Mouse (Mus musculus) fat pad, adult 2 months (tissue): Measurements from ENCODE around the gene Gns.
"Not testable (repeated sequence)": the region's sequence is repeated elsewhere in the genome, so short reads cannot be mapped to it uniquely, and the experiment has no call there.

Source experiments
- DNase-seq: peaks from one replicate; pipeline ENCODE4 v3.0.0-alpha.2; 2011; ENCODE audit warnings: low read depth, low spot score; ENCODE audit errors: extremely low read depth

Gns gene

GRCm38 (mm10) chr10:121364801-121365564 is at the start of gene Gns:
TSS of gene Gns (plus strand) at chr10:121365090.
- DNase-seq: no peak

GRCm38 (mm10) chr10:121315321-121316283 is 49.3 kb upstream of the Gns start:
- DNase-seq: no peak

GRCm38 (mm10) chr10:121316361-121316760 is 48.5 kb upstream of the Gns start:
- DNase-seq: no peak

- DNase-seq: no peak
These were observed 46.4 kb upstream of the Gns start for GRCm38 (mm10) chr10:121318397-121318950.

- DNase-seq: peak; percentile 36
These were observed 41.4 kb upstream of the Gns start for GRCm38 (mm10) chr10:121323493-121323892.

DNA sequence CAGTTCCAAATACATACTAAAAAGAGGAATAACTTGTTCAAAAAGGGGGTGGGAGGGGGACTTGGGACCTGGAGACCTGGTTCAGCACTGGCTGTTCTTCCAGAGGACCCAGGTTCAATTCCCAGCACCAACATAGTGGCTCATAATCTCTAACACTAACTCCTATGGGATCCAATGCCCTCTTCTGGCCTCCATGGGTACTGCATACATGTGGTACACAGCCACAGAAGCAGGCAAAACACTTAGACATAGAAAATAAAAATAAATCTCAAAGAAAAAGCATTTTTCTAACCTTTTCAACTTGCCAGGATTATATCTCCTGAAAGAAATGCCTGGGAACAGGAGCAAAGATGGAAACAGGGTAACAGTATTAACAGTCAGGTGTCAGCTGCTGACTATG is 38.7 kb upstream of the Gns start:
- DNase-seq: no peak

DNA sequence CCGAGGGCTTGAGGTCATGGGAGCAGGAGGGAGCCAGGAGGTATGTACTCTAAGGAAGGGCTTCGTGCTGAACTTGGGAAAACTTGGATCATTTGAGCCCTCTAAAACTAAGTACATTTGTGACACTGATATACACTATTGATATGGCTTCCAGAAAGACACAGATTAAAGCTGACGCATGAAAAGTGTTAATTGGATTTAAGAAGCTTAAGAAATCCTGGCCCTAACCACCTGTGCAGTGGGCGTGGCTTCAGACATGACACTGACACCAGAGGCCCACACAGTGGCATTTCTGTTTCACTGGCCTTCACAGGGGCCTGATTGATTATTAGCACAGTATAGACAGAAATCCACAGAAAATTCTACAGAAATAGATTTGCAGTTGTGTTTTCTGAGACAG is 35.3 kb upstream of the Gns start:
- DNase-seq: no peak

GRCm38 (mm10) chr10:121330940-121331339 is 34.0 kb upstream of the Gns start:
- no peak for DNase-seq

- no peak for DNase-seq
These were observed 30.3 kb upstream of the Gns start for GRCm38 (mm10) chr10:121334576-121334975.

DNA sequence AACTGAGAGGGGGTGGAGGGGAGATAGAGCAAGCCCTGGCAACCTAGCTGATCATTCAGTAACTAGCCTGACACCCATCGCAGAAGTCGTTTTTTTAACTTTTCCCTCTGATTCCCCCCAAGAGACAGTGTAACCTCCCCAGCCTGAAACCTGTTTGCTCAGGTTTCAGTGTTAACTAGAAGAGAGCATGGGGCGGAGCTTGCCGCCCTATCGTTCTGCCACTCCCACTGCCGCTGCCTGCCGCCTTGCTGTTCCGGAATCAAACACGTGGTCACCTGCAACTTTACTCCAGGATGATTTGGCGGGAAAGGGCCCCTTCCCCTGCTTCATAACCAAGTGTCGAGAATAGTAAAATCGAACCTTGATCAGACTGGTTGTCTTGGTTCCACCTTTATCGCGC is 28.4 kb upstream of the Gns start:
- DNase-seq: not testable (repeated sequence)

DNA sequence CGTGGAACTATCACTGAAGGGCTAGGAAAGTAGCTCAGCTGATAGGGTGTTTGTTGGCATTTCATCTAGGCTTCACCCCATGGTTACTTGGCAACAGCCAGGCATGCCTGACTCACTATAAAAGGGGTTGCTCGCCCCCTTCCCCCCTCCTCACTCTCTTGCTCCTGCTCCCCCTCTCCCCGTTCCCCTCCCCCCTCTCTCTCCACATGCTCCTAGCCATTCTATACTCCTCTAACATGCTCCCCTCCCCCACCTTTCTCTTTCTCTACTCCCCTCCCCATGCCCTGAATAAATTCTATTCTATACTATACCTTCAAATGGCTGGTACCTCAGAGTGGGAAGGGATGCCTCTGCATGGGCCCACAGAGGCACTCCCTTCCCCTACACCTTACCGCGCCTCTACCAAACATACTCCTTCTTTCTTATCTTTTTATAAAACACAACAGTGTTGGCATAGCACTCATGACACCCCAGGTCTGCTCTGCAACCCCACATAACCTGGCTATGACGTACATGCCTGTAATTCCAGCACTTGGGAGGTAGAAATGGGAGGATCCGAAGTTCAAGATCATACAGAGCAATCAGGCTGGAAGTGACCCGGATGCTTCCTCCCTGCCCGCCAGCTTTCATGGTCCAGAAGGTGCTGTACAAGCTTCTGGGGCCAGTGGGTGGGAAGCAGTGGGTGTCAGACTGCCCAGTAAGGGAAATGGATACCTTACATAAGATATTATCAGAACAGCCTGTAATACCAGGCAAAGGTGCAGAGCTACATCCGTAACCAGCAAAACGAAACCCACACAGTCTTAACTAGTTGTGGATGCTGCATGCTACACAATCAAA is 23.9 kb upstream of the Gns start:
- no peak for DNase-seq

- DNase-seq: no peak
These were observed 22.6 kb upstream of the Gns start for GRCm38 (mm10) chr10:121342260-121342659.

- DNase-seq: no peak
These were observed 21.0 kb upstream of the Gns start for GRCm38 (mm10) chr10:121343867-121344266.

- no peak for DNase-seq
These were observed 15.6 kb upstream of the Gns start for GRCm38 (mm10) chr10:121349244-121349643.

DNA sequence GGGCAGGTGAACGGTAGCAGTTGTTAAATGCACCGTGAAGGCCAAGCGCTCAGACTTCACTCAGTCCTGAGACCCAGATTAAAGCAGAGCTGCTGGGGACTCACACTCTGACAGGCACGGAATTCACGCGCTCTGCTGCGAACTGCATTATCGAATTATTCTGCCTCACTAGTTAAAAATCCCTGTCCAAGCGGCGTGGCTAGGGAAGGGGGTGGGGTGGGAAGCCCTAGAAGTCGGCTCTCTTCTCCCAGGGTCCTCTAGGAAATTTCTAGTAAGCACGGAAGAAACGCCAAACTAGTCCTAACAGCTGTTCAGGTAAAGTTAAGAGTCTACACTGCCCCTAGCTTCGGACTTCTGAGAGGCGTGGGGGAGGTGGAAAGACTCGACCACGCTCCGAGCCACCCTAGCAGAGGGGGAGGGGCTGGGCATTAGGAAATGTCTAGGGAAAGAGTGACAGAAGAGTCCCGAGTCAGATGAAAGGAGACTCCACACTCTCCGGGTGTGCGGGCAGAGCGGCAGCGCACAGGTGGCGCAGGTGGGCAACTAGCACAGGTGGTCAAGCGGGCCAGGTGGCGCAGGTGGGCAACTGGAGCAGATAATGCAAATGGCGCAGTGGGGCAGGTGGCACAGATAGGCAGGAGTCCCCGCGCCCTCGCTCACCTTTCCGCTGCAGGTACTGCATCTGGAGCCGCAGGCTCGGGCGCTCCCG is 14.4 kb upstream of the Gns start:
- DNase-seq: no peak

- no peak for DNase-seq
These were observed 13.8 kb upstream of the Gns start, which contains the start of gene Tbc1d30 for GRCm38 (mm10) chr10:121351066-121351581. TSS of gene Tbc1d30 (minus strand) at chr10:121351278.

DNA sequence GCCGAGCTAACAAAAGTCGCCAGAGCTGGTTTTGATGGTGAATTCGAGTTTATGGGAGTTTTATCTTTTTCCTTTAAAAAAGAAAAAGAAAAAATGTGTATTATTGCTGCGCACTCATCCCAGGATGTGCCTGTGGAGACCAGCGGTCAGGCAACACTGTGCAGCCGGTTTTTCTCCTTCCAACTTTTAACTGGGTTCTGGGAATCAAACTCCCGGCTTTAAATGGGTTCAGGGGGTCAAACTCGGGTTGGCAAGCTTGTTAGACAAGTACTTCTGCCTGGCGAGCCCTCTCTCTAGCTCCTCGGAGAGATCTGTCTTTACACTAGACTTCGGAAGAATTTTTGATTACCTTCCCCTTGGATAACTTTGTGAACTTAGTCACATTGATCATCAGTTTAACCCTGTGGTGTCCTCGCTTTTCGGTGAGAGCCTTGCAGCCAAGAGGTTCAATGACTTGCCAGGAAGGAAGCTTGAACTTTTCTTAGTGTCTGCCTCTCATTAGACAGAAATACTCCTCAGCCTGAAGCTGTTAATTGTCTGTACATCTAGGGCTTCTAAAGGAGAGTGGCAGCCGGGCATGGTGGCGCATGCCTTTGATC is 13.1 kb upstream of the Gns start:
- no peak for DNase-seq

DNA sequence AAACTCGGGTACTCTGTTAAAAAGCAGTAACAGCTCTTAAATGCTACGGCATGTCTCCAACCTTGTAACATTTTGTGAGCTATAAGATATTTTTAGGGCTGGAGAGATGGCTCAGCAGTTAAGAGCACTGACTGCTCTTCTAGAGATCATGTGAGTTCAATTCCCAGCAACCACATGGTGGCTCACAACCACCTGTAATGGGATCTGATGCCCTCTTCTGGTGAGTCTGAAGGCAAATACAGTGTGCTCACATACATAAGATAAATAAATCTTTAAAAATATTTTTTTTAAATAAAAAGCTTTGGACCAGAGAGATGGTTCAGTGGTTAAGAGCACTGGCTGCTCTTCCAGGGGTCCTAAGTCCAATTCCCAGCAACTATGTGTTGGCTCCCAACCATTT is 4.5 kb upstream of the Gns start:
- DNase-seq: no peak

DNA sequence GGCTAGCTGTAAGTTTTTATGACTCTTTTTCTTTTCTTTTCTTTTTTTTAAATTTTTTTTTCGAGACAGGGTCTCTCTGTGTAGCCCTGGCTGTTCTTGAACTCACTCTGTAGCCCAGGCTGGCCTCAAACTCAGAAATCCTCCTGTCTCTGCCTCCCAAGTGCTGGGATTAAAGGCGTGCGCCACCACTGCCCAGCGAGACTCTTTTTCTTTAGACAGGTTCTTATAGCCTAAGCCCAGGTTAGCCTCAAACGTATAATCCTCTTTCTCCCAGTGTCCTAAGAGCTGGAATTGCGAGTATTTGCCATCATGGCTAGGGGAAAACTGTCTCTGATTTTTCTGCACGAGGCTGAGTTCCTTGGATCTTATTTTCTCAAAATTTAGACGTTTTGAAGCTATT is 1.7 kb upstream of the Gns start:
- no peak for DNase-seq
